Mouse (Mus musculus) mesoderm, embryonic 11.5 days (tissue): ENCODE results near the gene Thap11.
"Not testable (repeated sequence)": the region's sequence is repeated elsewhere in the genome, so short reads cannot be mapped to it uniquely, and the experiment has no call there.

ENCODE experiments used
- DNase-seq: peaks from one replicate; pipeline ENCODE4 v3.0.0-alpha.2; 2012; ENCODE audit warnings: low read depth, low spot score

Gene Thap11

GRCm38 (mm10) chr8:105854715-105855216, at the start of gene Thap11:
TSS of gene Thap11 (plus strand) at chr8:105855132.
- peak; percentile 93 for DNase-seq

DNA sequence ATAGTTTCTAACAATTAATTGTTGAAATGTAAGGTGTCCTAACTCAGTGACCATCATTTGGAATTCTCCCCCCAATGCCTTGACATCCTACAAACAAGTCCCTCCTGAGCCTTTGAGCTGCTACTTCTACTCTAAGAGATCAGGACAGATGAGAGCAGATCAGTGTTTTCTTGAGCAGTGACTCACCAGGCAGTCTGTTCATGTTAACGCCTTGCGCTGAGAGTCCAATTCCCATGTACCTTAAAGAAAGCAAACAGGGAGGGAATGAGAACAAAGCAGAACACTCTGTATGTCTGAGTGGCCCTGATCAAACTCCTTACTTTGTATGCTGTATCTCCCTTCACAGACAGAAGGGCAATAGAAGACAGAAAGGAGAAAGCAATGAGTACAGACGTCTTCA, 49.6 kb upstream of the Thap11 start:
- DNase-seq, result no peak

GRCm38 (mm10) chr8:105805964-105806363, 49.0 kb upstream of the Thap11 start:
- no peak for DNase-seq

GRCm38 (mm10) chr8:105807766-105808165, 47.2 kb upstream of the Thap11 start:
- no peak for DNase-seq

DNA sequence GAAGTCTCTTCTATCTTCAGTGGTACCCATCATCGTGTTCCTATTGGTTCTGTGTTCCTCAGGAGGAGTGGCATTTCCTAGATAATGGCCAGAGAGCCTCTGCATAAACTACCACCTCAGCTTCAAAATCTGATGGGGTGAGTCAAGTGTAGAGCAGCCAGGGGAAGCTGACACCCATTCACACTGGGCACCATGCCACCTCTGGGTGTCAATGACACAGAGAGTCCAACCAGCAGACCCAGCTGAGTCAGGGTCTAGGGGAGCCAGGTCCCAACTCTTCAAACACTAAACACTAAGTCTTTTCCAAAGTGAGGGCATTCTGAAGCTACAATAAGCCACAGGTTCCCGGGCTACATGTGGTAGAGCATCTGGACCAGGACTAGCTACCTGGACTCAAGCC, 46.5 kb upstream of the Thap11 start:
- no peak for DNase-seq

- no peak for DNase-seq
These were observed 44.6 kb upstream of the Thap11 start for GRCm38 (mm10) chr8:105810245-105810786.

DNA sequence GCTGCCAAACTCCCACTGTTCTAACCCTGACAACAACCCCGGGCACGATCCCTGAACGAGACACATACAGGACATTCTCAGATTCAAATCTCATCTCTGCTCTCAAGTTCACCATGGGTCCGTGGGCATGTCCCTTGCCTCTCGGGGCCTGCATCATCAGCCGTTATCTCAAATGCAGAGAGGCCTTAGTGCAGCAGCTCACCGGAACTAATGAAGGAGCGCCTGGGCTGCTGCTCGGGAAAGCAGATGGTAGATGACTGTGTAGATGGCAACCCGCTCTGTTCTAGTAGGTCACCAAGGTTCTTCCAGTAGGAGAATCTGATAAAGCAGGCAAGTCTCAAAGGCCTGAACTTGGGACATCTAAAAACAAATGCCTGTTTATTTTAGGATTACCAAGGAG, 43.9 kb upstream of the Thap11 start:
- no peak for DNase-seq

GRCm38 (mm10) chr8:105811543-105811942, 43.4 kb upstream of the Thap11 start:
- no peak for DNase-seq

DNA sequence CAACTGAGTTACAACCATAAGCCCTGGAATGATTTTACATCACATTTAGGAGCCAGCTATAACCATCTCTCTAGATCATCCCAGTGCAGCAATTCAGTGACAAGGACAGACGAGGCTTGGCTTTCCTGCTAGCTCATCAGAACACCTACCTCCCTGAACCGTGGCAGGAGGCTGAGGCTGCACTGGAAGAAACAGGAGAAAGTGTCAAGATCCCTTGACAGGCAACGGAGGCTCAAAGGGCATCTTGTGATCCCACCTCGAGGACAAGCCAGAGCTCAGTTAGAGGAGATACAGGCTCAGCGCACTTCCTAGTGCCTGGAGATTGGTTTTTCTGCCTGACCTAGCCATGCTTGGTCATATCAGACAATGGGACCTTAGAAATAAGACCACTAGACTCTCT, 42.4 kb upstream of the Thap11 start:
- no peak for DNase-seq

GRCm38 (mm10) chr8:105813241-105813640, 41.7 kb upstream of the Thap11 start:
- DNase-seq, result no peak

DNA sequence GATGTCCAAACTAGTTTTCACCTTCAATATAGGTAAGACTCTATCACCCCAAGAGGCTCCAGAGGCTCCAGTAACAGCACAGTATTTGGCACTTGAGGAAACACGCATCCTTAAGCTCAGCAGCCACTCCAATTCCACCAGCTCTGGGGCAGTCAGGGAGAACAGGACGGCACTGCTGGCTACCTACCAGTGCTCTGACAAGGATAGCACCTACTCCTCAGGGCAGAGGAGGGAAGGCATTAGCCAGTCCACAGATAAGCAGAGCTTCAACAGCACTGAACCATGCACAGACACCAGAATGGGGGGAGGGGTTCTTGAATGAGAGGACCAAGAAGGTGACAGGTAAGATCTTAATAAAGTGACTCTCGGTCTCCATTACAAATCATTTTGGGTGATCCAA, 35.3 kb upstream of the Thap11 start:
- no peak for DNase-seq

DNA sequence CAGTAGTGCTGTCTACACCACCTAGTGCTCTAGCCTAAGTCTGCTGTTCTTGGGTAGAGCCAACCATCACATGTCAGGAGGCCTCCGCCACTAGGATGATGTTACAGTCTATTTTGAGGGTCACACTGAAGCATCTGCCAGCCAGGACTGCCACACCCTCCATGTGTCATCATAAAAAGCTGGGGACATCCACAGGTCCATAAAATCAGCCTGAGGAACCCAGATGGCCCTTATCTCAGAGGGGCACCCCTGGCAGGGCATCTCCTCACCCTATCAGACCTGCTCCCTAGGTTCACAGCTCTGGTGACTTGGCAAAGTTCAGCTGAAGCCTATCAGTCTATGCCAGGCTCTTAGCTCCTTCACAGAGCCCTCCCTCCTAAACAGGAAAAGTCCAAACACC, 34.0 kb upstream of the Thap11 start:
- DNase-seq, result no peak

GRCm38 (mm10) chr8:105825506-105825905, 29.4 kb upstream of the Thap11 start:
- DNase-seq, result no peak

DNA sequence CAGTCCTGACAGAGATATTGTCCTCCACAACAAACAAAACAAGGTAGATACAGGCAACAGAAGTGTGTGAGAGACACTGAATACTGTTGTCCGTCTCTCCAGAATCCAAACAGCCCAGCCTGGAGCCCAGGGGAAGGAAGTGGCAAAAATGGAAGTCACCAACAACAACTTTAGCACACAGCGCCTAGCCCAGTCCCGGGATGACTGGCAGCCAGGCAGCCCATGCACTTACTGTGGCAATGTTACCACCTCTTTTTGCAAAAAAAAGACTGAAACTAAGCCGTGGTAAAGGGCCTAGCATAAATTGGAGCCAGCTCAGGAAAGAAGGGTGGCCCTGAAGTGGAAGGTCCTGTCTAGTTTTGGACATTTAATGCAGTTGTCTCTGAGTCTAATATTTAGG, 28.6 kb upstream of the Thap11 start:
- no peak for DNase-seq

DNA sequence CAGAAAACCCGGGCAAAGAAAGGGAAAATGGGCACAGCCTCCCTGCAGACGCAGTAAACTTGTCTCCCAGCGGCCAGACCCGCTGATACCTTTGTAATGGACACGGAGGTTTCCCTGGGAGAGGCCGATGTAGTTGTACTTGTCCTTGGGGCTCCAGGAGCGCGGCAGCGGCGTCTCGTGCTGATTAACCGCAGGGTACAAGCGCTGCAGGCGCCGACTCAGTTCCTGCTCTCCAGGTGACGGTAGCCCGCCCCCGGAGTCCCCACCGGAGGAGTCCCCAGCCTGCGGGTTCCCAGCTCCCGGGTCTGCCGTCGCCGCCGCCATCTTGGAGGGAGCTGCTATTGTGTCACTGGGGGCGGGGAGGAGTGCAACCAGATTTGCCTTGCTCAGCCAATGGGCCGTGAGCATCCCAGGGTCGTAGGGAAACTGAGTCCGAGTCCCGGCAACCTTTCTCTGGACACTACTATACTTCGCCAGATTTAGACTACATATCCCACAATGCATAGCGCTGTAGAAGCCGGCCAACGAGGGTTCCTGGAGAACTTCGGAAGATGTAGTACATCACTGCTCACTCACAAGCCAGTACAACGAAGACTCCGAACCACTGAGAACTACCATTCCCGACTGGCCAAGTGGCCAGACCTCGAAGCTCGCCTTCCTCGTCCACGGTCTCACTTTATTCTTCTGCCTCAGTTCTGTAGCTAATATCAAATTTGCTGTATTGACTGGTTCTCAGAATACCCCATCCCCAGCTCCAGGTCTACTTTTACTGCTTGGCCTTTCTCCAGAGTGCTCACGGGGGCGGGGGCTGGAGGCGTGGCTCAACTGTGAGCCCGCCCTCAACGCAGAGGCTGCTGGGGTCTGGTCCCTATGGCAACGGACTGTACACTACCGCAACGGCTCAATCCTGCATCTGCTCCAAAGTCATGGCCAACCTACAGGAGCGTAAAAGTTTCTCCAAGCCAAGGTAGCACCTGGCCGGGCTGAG, 27.8 kb upstream of the Thap11 start, which contains the start of the genes Ranbp10 and Tsnaxip1:
Gene Ranbp10 (minus strand): TSS at position 490 of the 988 bp plus-strand sequence.
Gene Tsnaxip1 (plus strand): TSS at position 871 of the 988 bp plus-strand sequence.
- peak; percentile 99 for DNase-seq

GRCm38 (mm10) chr8:105833740-105834139, 21.2 kb upstream of the Thap11 start:
- not testable (repeated sequence) for DNase-seq

- DNase-seq, result peak; percentile 54
These were observed 19.6 kb upstream of the Thap11 start for GRCm38 (mm10) chr8:105835318-105835717.

- DNase-seq, result no peak
These were observed 17.9 kb upstream of the Thap11 start for GRCm38 (mm10) chr8:105836991-105837390.

- DNase-seq, result no peak
These were observed 15.7 kb upstream of the Thap11 start for GRCm38 (mm10) chr8:105839209-105839608.

DNA sequence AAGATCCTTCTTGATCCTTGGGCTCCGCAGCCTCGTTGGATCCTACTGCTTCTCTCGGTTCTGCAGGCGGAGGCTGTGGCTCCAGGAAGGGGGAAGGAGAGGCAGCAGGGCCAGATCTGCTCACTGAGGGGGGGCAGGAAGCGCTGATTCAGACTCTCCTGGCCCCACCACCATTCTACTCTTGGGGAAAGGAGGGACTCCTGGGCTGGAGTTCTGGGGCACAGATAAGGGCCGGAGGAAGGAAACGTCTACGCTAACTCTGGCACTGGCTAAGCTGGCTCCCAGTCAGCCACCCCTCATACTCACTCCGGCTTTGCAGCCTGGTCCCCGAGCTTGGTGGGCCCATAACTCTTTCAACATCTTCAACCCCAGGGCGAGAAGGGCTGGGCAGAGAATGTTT, 8.3 kb upstream of the Thap11 start:
- no peak for DNase-seq

DNA sequence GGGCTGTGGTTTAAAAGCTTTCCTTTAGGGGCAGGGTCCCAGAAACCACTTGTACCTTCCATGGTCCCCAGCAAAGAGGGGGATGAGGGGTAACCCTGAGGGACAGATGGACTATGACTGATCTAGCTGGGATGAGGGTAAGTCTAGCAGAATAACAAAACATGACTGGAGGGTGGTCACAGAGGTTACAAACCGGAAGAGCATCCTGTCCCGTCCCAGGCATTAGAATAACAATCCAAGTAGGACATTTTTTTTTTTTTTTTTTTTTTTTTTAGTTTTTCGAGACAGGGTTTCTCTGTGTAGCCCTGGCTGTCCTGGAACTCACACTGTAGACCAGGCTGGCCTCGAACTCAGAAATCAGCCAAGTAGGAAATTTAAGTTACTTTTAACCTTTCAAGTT, 4.9 kb upstream of the Thap11 start:
- no peak for DNase-seq

- no peak for DNase-seq
These were observed 4.3 kb upstream of the Thap11 start for GRCm38 (mm10) chr8:105850611-105851010.
